Mouse (Mus musculus) neural tube, embryonic 11.5 days (tissue): ENCODE results near the gene Snx7. TPM values are rescaled to one million over a fixed set of nuclear protein-coding genes. Genes with fewer than 3 reads are reported as not detected.

ENCODE experiments used
- ATAC-seq: fragments of 200-750 bp; cut with Nextera tagmentation; 2 replicates; pipeline ENCODE4 v1.8.0; 2017; ENCODE audit warnings: moderate number of reproducible peaks, mild to moderate bottlenecking, moderate TSS enrichment, moderate library complexity; ENCODE audit not compliant: insufficient read depth, low FRiP score, low TSS enrichment
- DNase-seq: peaks from one replicate; pipeline ENCODE4 v3.0.0-alpha.2; 2015; ENCODE audit warnings: low spot score
- H3K27ac ChIP-seq: fragments of 300-500 bp; sonication (generic); 2 replicates; pipeline ENCODE4 v1.5.1; 2014; ENCODE audit warnings: low read depth, mild to moderate bottlenecking, low read length
- H3K27me3 ChIP-seq: fragments of 300-500 bp; sonication (generic); 2 replicates; pipeline ENCODE4 v1.6.1; 2014; ENCODE audit warnings: mild to moderate bottlenecking, low read length, mixed read lengths; ENCODE audit not compliant: control insufficient read depth, insufficient read depth
- H3K36me3 ChIP-seq: fragments of 300-500 bp; sonication (generic); 2 replicates; pipeline ENCODE4 v1.6.1; 2014; ENCODE audit warnings: mild to moderate bottlenecking, low read length, moderate library complexity, mixed read lengths; ENCODE audit not compliant: control insufficient read depth, insufficient read depth
- H3K4me1 ChIP-seq: fragments of 300-500 bp; sonication (generic); 2 replicates; pipeline ENCODE4 v1.6.1; 2014; ENCODE audit warnings: low read length, mixed read lengths; ENCODE audit not compliant: control insufficient read depth, insufficient read depth
- H3K4me2 ChIP-seq: fragments of 300-500 bp; sonication (generic); 2 replicates; pipeline ENCODE4 v1.6.1; 2014; ENCODE audit warnings: low read depth, mild to moderate bottlenecking, moderate library complexity
- H3K4me3 ChIP-seq: fragments of 300-500 bp; sonication (generic); 2 replicates; pipeline ENCODE4 v1.5.1; 2014; ENCODE audit warnings: low read depth, low read length
- H3K9ac ChIP-seq: fragments of 300-500 bp; sonication (generic); 2 replicates; pipeline ENCODE4 v1.6.1; 2014; ENCODE audit warnings: mild to moderate bottlenecking, low read length
- H3K9me3 ChIP-seq: fragments of 300-500 bp; sonication (generic); 2 replicates; pipeline ENCODE4 v1.6.1; 2016; ENCODE audit warnings: low read length; ENCODE audit not compliant: control insufficient read depth
- WGBS: fragments of 180-500 bp; shearing (Covaris S2); extraction: QIAGEN DNeasy Blood & Tissue Kit; methylation state at CpG from one replicate; pipeline ENCODE4 v1.1.7; 2014; 5-methylcytosine and 5-hydroxymethylcytosine counted together
- polyA plus RNA-seq: library from polyadenylated mRNA; unstranded; fragments of >200 nt; fragmentation: Nextera tagmentation; extraction: Ambion mirVana; gene quantifications from 2 replicates; pipeline ENCODE4 v1.2.1, GENCODE M21; 2014

Snx7 gene
- polyA plus RNA-seq, 1 experiment from 2014 or later, result 14.4 TPM

GRCm38 (mm10) chr3:117865621-117866020 is 3.1 kb downstream of the Snx7 start:
- H3K27ac ChIP-seq, result no peak overlapping the region
- no peak for DNase-seq
- no peak overlapping the region for H3K9ac ChIP-seq
- no peak overlapping the region for H3K4me2 ChIP-seq
- ATAC-seq, result no peak
- H3K9me3 ChIP-seq, result no peaks in the 10 kb centered on the region
- no peaks in the 10 kb centered on the region for H3K36me3 ChIP-seq
- H3K27me3 ChIP-seq, result no peaks in the 10 kb centered on the region
- no peak overlapping the region for H3K4me3 ChIP-seq
- H3K4me1 ChIP-seq, result no peaks in the 10 kb centered on the region

GRCm38 (mm10) chr3:117862951-117863350 is 5.8 kb downstream of the Snx7 start:
- H3K36me3 ChIP-seq, result no peaks in the 10 kb centered on the region
- H3K27ac ChIP-seq, result no peak overlapping the region
- no peak overlapping the region for H3K9ac ChIP-seq
- 67% methylated on average over 2 of the region's 2 CpGs for WGBS
- no peaks in the 10 kb centered on the region for H3K9me3 ChIP-seq
- H3K27me3 ChIP-seq, result no peaks in the 10 kb centered on the region
- H3K4me1 ChIP-seq, result no peaks in the 10 kb centered on the region
- DNase-seq (no peak), ATAC-seq (no peak)
- H3K4me3 ChIP-seq, result no peak overlapping the region
- no peak overlapping the region for H3K4me2 ChIP-seq

- H3K4me2 ChIP-seq, result no peak overlapping the region
- H3K4me3 ChIP-seq, result no peak overlapping the region
- no peaks in the 10 kb centered on the region for H3K27me3 ChIP-seq
- H3K27ac ChIP-seq, result no peak overlapping the region
- no peak for ATAC-seq
- H3K9ac ChIP-seq, result no peak overlapping the region
- no peak for DNase-seq
- H3K9me3 ChIP-seq, result no peaks in the 10 kb centered on the region
- H3K4me1 ChIP-seq, result no peaks in the 10 kb centered on the region
- 86% methylated on average over 6 of the region's 6 CpGs for WGBS
- H3K36me3 ChIP-seq, result no peaks in the 10 kb centered on the region
These were observed 6.7 kb downstream of the Snx7 start for GRCm38 (mm10) chr3:117861977-117862434.

- Histone ChIP-seq H3K4me3 (no peak overlapping the region), H3K9me3 (no peaks in the 10 kb centered on the region), H3K9ac (no peak overlapping the region), H3K4me1 (no peaks in the 10 kb centered on the region), H3K36me3 (no peaks in the 10 kb centered on the region), H3K27ac (no peak overlapping the region), H3K27me3 (no peaks in the 10 kb centered on the region), H3K4me2 (no peak overlapping the region)
- DNase-seq, result no peak
- 92% methylated on average over 3 of the region's 3 CpGs for WGBS
- no peak for ATAC-seq
These were observed 9.7 kb downstream of the Snx7 start for GRCm38 (mm10) chr3:117858996-117859395.

- no peaks in the 10 kb centered on the region for H3K27me3 ChIP-seq
- no peaks in the 10 kb centered on the region for H3K4me1 ChIP-seq
- H3K9me3 ChIP-seq, result no peaks in the 10 kb centered on the region
- no peak for ATAC-seq
- 80% methylated on average over 3 of the region's 3 CpGs for WGBS
- H3K4me3 ChIP-seq, result no peak overlapping the region
- no peak overlapping the region for H3K27ac ChIP-seq
- DNase-seq, result no peak
- no peaks in the 10 kb centered on the region for H3K36me3 ChIP-seq
- no peak overlapping the region for H3K4me2 ChIP-seq
- no peak overlapping the region for H3K9ac ChIP-seq
These were observed 15.0 kb downstream of the Snx7 start for GRCm38 (mm10) chr3:117853729-117854128.

GRCm38 (mm10) chr3:117852054-117852361 is 16.7 kb downstream of the Snx7 start:
- H3K27me3 ChIP-seq, result no peaks in the 10 kb centered on the region
- no peak overlapping the region for H3K9ac ChIP-seq
- H3K36me3 ChIP-seq, result no peaks in the 10 kb centered on the region
- H3K4me1 ChIP-seq, result no peaks in the 10 kb centered on the region
- no peaks in the 10 kb centered on the region for H3K9me3 ChIP-seq
- no peak overlapping the region for H3K27ac ChIP-seq
- WGBS, result 84% methylated on average over 3 of the region's 3 CpGs
- no peak for ATAC-seq
- no peak for DNase-seq
- H3K4me3 ChIP-seq, result no peak overlapping the region
- H3K4me2 ChIP-seq, result no peak overlapping the region

GRCm38 (mm10) chr3:117851278-117852053 is 17.3 kb downstream of the Snx7 start:
- no peak overlapping the region for H3K27ac ChIP-seq
- WGBS, result 84% methylated on average over 18 of the region's 18 CpGs
- no peak overlapping the region for H3K4me2 ChIP-seq
- peak; percentile 51 for ATAC-seq
- no peaks in the 10 kb centered on the region for H3K27me3 ChIP-seq
- no peak for DNase-seq
- no peaks in the 10 kb centered on the region for H3K9me3 ChIP-seq
- H3K36me3 ChIP-seq, result no peaks in the 10 kb centered on the region
- H3K9ac ChIP-seq, result no peak overlapping the region
- H3K4me3 ChIP-seq, result no peak overlapping the region
- H3K4me1 ChIP-seq, result no peaks in the 10 kb centered on the region

GRCm38 (mm10) chr3:117848866-117849265 is 19.9 kb downstream of the Snx7 start:
- Histone ChIP-seq H3K9me3 (no peaks in the 10 kb centered on the region), H3K27me3 (no peaks in the 10 kb centered on the region), H3K9ac (no peak overlapping the region), H3K4me3 (no peak overlapping the region), H3K36me3 (no peaks in the 10 kb centered on the region), H3K4me1 (no peaks in the 10 kb centered on the region), H3K4me2 (no peak overlapping the region), H3K27ac (no peak overlapping the region)
- DNase-seq (no peak), ATAC-seq (no peak)
- WGBS, result 91% methylated on average over 6 of the region's 6 CpGs

GRCm38 (mm10) chr3:117842658-117843057 is 26.1 kb downstream of the Snx7 start:
- H3K4me1 ChIP-seq, result no peaks in the 10 kb centered on the region
- no peak overlapping the region for H3K27ac ChIP-seq
- no peaks in the 10 kb centered on the region for H3K36me3 ChIP-seq
- H3K4me2 ChIP-seq, result no peak overlapping the region
- H3K27me3 ChIP-seq, result no peaks in the 10 kb centered on the region
- no peak overlapping the region for H3K9ac ChIP-seq
- H3K9me3 ChIP-seq, result no peaks in the 10 kb centered on the region
- DNase-seq (no peak), ATAC-seq (no peak)
- no peak overlapping the region for H3K4me3 ChIP-seq
- WGBS, result 96% methylated on average over 1 of the region's 1 CpGs
